24 mouse cellular contexts compared by ENCODE assay signal in the genomic region with DNA sequence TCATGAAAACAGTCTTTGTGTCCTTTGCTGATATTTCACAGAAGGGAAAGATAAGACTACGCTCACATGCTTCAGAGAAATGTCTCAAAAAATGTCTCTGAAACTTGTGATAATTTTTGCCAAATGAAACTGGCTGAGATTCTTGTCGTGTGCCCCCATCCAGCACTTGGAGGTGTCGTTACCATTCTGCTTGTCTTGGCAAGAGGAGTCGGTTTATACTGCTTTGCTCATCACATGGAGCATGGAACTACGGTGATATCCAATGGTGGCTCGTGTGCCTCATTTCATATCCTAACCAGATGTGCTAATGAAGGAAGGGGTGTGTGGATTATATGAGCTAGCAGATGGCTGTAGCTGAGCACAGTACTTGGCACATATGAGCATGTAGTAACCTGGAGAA.
A peak's percentile ranks its signal among the peaks of the same experiment; 100 is the strongest.
DNase-seq lines count a peak whose midpoint lies in the region; ATAC-seq and TF ChIP-seq lines count a peak whose summit lies in the region.
"Had no signal": no experiment of that assay in that cellular context is flagged by ENCODE, and none has a peak within 500 bp of the region (broad histone marks: within the 10 kb centered on the region; RNA-seq: fewer than 3 reads in every experiment).

No protein-coding gene starts in this region.

- no peaks in the 10 kb centered on the region for H3K9me3 ChIP-seq in forebrain, embryonic 15.5 days
- no peaks in the 10 kb centered on the region for H3K9me3 ChIP-seq in forebrain, embryonic 10.5 days
- H3K9me3 ChIP-seq: embryonic facial prominence, embryonic 12.5 days; hindbrain, embryonic 10.5 days; limb, embryonic 12.5 days; liver, embryonic 12.5 days; neural tube, embryonic 12.5 days had no signal

- H3K4me3 ChIP-seq in forebrain, embryonic 15.5 days: no peak overlapping the region
- H3K4me3 ChIP-seq in forebrain, embryonic 10.5 days: no peak overlapping the region
- no peak overlapping the region for H3K4me3 ChIP-seq in left cerebral cortex, adult 2 months
- H3K4me3 ChIP-seq: embryonic facial prominence, embryonic 12.5 days; erythroblast, embryonic 14.5 days; gastrocnemius, adult 2 months; hindbrain, embryonic 10.5 days; limb, embryonic 12.5 days; liver, embryonic 12.5 days; neural tube, embryonic 12.5 days had no signal

- DNase-seq in forebrain, embryonic 10.5 days (ENCODE audit: extremely low spot score, low spot score): no peak
- peak; percentile 5 to 30 for DNase-seq in left cerebral cortex, postnatal 14 days (ENCODE audit: low spot score in 2 of 2)
- DNase-seq in left cerebral cortex, adult 2 months (ENCODE audit: extremely low spot score in 1 of 2, low spot score in 2 of 2): no peak
- peak; percentile 18 to 36 for DNase-seq in left cerebral cortex, postnatal 36 days (ENCODE audit: low spot score in 2 of 2)
- peak; percentile 9 for DNase-seq in right cerebral cortex, postnatal 4 days
- DNase-seq in thymus, postnatal 36 days: no peak
- no peak for DNase-seq in retina, postnatal 1 day
- DNase-seq: adrenal gland, postnatal 14 days; cerebellum, adult 8-10 months; gastrocnemius, adult 2 months; layer of hippocampus, postnatal 36 days; lung, embryonic 14.5 days had no signal

- ATAC-seq in forebrain, embryonic 15.5 days (replicated peaks): peak; percentile 67; the same call in 1 of the 2 replicates
- ATAC-seq: hindbrain, postnatal 0 days; intestine, postnatal 0 days; liver, embryonic 12.5 days had no signal

- H3K27ac ChIP-seq in forebrain, embryonic 15.5 days (replicated peaks): no peak overlapping the region
- no peak overlapping the region for H3K27ac ChIP-seq in forebrain, embryonic 10.5 days
- H3K27ac ChIP-seq in left cerebral cortex, adult 2 months: no peak overlapping the region
- H3K27ac ChIP-seq: embryonic facial prominence, embryonic 12.5 days; gastrocnemius, adult 2 months; hindbrain, embryonic 10.5 days; hindbrain, postnatal 0 days; limb, embryonic 12.5 days; liver, embryonic 12.5 days; macrophage; neural tube, embryonic 12.5 days had no signal

- H3K9ac ChIP-seq in forebrain, embryonic 15.5 days (replicated peaks): no peak overlapping the region
- H3K9ac ChIP-seq: embryonic facial prominence, embryonic 12.5 days; limb, embryonic 12.5 days; liver, embryonic 12.5 days; lung, embryonic 14.5 days; neural tube, embryonic 12.5 days had no signal

- no peak for TF ChIP-seq CTCF in left cerebral cortex, adult 2 months (IDR thresholded peaks at IDR 0.05)

- peaks cover 3% of the 10 kb centered on the region; the same call in 1 of the 2 replicates for H3K4me1 ChIP-seq in forebrain, embryonic 15.5 days
- H3K4me1 ChIP-seq in forebrain, embryonic 10.5 days: 0 out of 2 replicates have a peak, but pooled peaks cover 7% of the 10 kb centered on the region
- H3K4me1 ChIP-seq: embryonic facial prominence, embryonic 12.5 days; hindbrain, embryonic 10.5 days; limb, embryonic 12.5 days; liver, embryonic 12.5 days; neural tube, embryonic 12.5 days had no signal

- H3K27me3 ChIP-seq in forebrain, embryonic 15.5 days: no peaks in the 10 kb centered on the region
- no peaks in the 10 kb centered on the region for H3K27me3 ChIP-seq in forebrain, embryonic 10.5 days (ENCODE audit: poor library complexity, severe bottlenecking)
- H3K27me3 ChIP-seq: CH12.LX; embryonic facial prominence, embryonic 12.5 days; limb, embryonic 12.5 days; liver, embryonic 12.5 days; neural tube, embryonic 12.5 days had no signal

- 73% methylated on average over 6 of the region's 6 CpGs for WGBS in forebrain, embryonic 15.5 days
- 92% methylated on average over 6 of the region's 6 CpGs for WGBS in forebrain, embryonic 10.5 days

- H3K36me3 ChIP-seq in forebrain, embryonic 15.5 days: no peaks in the 10 kb centered on the region
- no peaks in the 10 kb centered on the region for H3K36me3 ChIP-seq in forebrain, embryonic 10.5 days (replicated peaks)
- H3K36me3 ChIP-seq: embryonic facial prominence, embryonic 12.5 days; hindbrain, embryonic 10.5 days; limb, embryonic 12.5 days; liver, embryonic 12.5 days; neural tube, embryonic 12.5 days had no signal

- no peak overlapping the region for H3K4me2 ChIP-seq in forebrain, embryonic 15.5 days (replicated peaks)
- H3K4me2 ChIP-seq: embryonic facial prominence, embryonic 12.5 days; limb, embryonic 12.5 days; liver, embryonic 12.5 days; lung, embryonic 14.5 days; midbrain, embryonic 11.5 days; neural tube, embryonic 12.5 days had no signal

- intact Hi-C loops in left cerebral cortex, postnatal 14 days (cut with DNase I): no loop called here
- intact Hi-C loops in left cerebral cortex, adult 2 months (cut with DNase I): no loop called here
- intact Hi-C loops in left cerebral cortex, postnatal 36 days (cut with DNase I): no loop called here

Comparison
In these comparisons a context has a peak if more than half of its experiments do, and no peak if none do; other contexts are left out.
1. DNase-seq: peak in left cerebral cortex, postnatal 14 days (2 of 2), left cerebral cortex, postnatal 36 days (2 of 2) and right cerebral cortex, postnatal 4 days (single experiment); none in forebrain, embryonic 10.5 days (single experiment), left cerebral cortex, adult 2 months (0 of 2), thymus, postnatal 36 days (0 of 2) and retina, postnatal 1 day (single experiment).